Mouse (Mus musculus) lung, embryonic 14.5 days (tissue): Measurements from ENCODE around the gene Sbk1. TPM values are rescaled to one million over a fixed set of nuclear protein-coding genes. Genes with fewer than 3 reads are reported as not detected.
A peak's percentile ranks its signal among the peaks of the same experiment; 100 is the strongest.

Experiments used
- ATAC-seq: fragments of 200-750 bp; cut with Nextera tagmentation; 2 replicates; pipeline ENCODE4 v1.8.0; 2017; ENCODE audit warnings: mild to moderate bottlenecking, moderate TSS enrichment, moderate library complexity; ENCODE audit not compliant: insufficient read depth
- DNase-seq: peaks from one replicate; pipeline ENCODE4 v3.0.0-alpha.2; 2015
- H3K27ac ChIP-seq: fragments of 300-500 bp; sonication (generic); 2 replicates; pipeline ENCODE4 v1.5.1; 2014; ENCODE audit warnings: low read depth, mild to moderate bottlenecking, moderate library complexity
- H3K27me3 ChIP-seq: fragments of 300-500 bp; sonication (generic); 2 replicates; pipeline ENCODE4 v1.6.1; 2014; ENCODE audit warnings: low read length, control low read depth; ENCODE audit not compliant: insufficient read depth
- H3K36me3 ChIP-seq: fragments of 300-500 bp; sonication (generic); 2 replicates; pipeline ENCODE4 v1.6.1; 2014; ENCODE audit warnings: control low read depth; ENCODE audit not compliant: insufficient read depth
- H3K4me1 ChIP-seq: fragments of 300-500 bp; sonication (generic); 2 replicates; pipeline ENCODE4 v1.6.1; 2014; ENCODE audit warnings: antibody characterized with exemption, control low read depth; ENCODE audit not compliant: insufficient read depth
- H3K4me2 ChIP-seq: fragments of 300-500 bp; sonication (generic); 2 replicates; pipeline ENCODE4 v1.6.1; 2014; ENCODE audit warnings: mild to moderate bottlenecking
- H3K4me3 ChIP-seq: fragments of 300-500 bp; sonication (generic); 2 replicates; pipeline ENCODE4 v1.5.1; 2014; ENCODE audit warnings: low read depth, low read length
- H3K9ac ChIP-seq: fragments of 300-500 bp; sonication (generic); 2 replicates; pipeline ENCODE4 v1.6.1; 2014
- H3K9me3 ChIP-seq: fragments of 300-500 bp; sonication (generic); 2 replicates; pipeline ENCODE4 v1.6.1; 2016; ENCODE audit warnings: low read depth, low read length, control low read depth
- CTCF ChIP-seq: IDR thresholded peaks from 2 replicates; pipeline ENCODE4 v1.5.1; 2016; ENCODE audit warnings: antibody characterized with exemption, low read depth
- WGBS: fragments of 180-500 bp; shearing (Covaris S2); extraction: QIAGEN DNeasy Blood & Tissue Kit; methylation state at CpG from one replicate; pipeline ENCODE4 v1.1.7; 2014; 5-methylcytosine and 5-hydroxymethylcytosine counted together
- polyA plus RNA-seq: library from polyadenylated mRNA; unstranded; fragments of >200 nt; fragmentation: Nextera tagmentation; extraction: Ambion mirVana; gene quantifications from 2 replicates; pipeline ENCODE4 v1.2.1, GENCODE M21; 2014

Sbk1 gene
- polyA plus RNA-seq, 1 experiment from 2014 or later = 57.0 TPM

GRCm38 (mm10) chr7:126236083-126236793 lies 36.2 kb upstream of the Sbk1 start:
- H3K36me3 ChIP-seq = no peaks in the 10 kb centered on the region
- TF ChIP-seq CTCF = no peak
- no peak overlapping the region for H3K9ac ChIP-seq
- H3K27ac ChIP-seq = no peak overlapping the region
- 39% methylated on average over 11 of the region's 11 CpGs for WGBS
- DNase-seq = no peak
- H3K4me2 ChIP-seq = no peak overlapping the region
- no peaks in the 10 kb centered on the region for H3K9me3 ChIP-seq
- H3K27me3 ChIP-seq = no peaks in the 10 kb centered on the region
- no peak for ATAC-seq
- no peak overlapping the region for H3K4me3 ChIP-seq
- H3K4me1 ChIP-seq = no peaks in the 10 kb centered on the region

GRCm38 (mm10) chr7:126236794-126237192 lies 35.6 kb upstream of the Sbk1 start:
- Histone ChIP-seq H3K4me1 (no peaks in the 10 kb centered on the region), H3K4me3 (no peak overlapping the region), H3K27ac (no peak overlapping the region), H3K36me3 (no peaks in the 10 kb centered on the region), H3K4me2 (no peak overlapping the region), H3K27me3 (no peaks in the 10 kb centered on the region), H3K9ac (no peak overlapping the region), H3K9me3 (no peaks in the 10 kb centered on the region)
- TF ChIP-seq CTCF = no peak
- WGBS = 38% methylated on average over 5 of the region's 5 CpGs
- ATAC-seq (no peak), DNase-seq (no peak)

- no peaks in the 10 kb centered on the region for H3K36me3 ChIP-seq
- H3K27me3 ChIP-seq = no peaks in the 10 kb centered on the region
- TF ChIP-seq CTCF = no peak
- H3K9me3 ChIP-seq = no peaks in the 10 kb centered on the region
- H3K27ac ChIP-seq = no peak overlapping the region
- no peak overlapping the region for H3K4me2 ChIP-seq
- DNase-seq (no peak), ATAC-seq (no peak)
- no peaks in the 10 kb centered on the region for H3K4me1 ChIP-seq
- 77% methylated on average over 14 of the region's 14 CpGs for WGBS
- no peak overlapping the region for H3K9ac ChIP-seq
- H3K4me3 ChIP-seq = no peak overlapping the region
These were observed 31.5 kb upstream of the Sbk1 start for GRCm38 (mm10) chr7:126240814-126241360.

GRCm38 (mm10) chr7:126244168-126244750 lies 28.2 kb upstream of the Sbk1 start:
- H3K4me3 ChIP-seq = no peak overlapping the region
- H3K27me3 ChIP-seq = peaks cover 7% of the 10 kb centered on the region; the same call in 1 of the 2 replicates
- no peak overlapping the region for H3K27ac ChIP-seq
- no peak for ATAC-seq
- H3K36me3 ChIP-seq = no peaks in the 10 kb centered on the region
- no peaks in the 10 kb centered on the region for H3K9me3 ChIP-seq
- H3K9ac ChIP-seq = no peak overlapping the region
- H3K4me2 ChIP-seq = no peak overlapping the region
- H3K4me1 ChIP-seq = 0 out of 2 replicates have a peak, but pooled peaks cover 2% of the 10 kb centered on the region
- 61% methylated on average over 6 of the region's 6 CpGs for WGBS
- TF ChIP-seq CTCF = no peak
- no peak for DNase-seq

- Histone ChIP-seq H3K36me3 (no peaks in the 10 kb centered on the region), H3K27ac (no peak overlapping the region), H3K9ac (no peak overlapping the region), H3K4me3 (no peak overlapping the region), H3K4me2 (peak overlapping the region; percentile 29; the same call in 1 of the 2 replicates), H3K27me3 (peaks cover 11% of the 10 kb centered on the region; the same call in 1 of the 2 replicates), H3K9me3 (no peaks in the 10 kb centered on the region), H3K4me1 (0 out of 2 replicates have a peak, but pooled peaks cover 2% of the 10 kb centered on the region)
- peak; percentile 49; the same call in 1 of the 2 replicates for ATAC-seq
- peak; percentile 35 for DNase-seq
- TF ChIP-seq CTCF = no peak
- WGBS = 2% methylated on average over 6 of the region's 6 CpGs
These were observed 24.3 kb upstream of the Sbk1 start for GRCm38 (mm10) chr7:126248088-126248487.

GRCm38 (mm10) chr7:126248641-126249141 lies 23.7 kb upstream of the Sbk1 start:
- TF ChIP-seq CTCF = no peak
- Histone ChIP-seq H3K9ac (no peak overlapping the region), H3K36me3 (no peaks in the 10 kb centered on the region), H3K27ac (no peak overlapping the region), H3K9me3 (no peaks in the 10 kb centered on the region), H3K27me3 (peaks cover 11% of the 10 kb centered on the region; the same call in 1 of the 2 replicates), H3K4me2 (peak overlapping the region; percentile 29; the same call in 1 of the 2 replicates), H3K4me1 (0 out of 2 replicates have a peak, but pooled peaks cover 2% of the 10 kb centered on the region), H3K4me3 (no peak overlapping the region)
- ATAC-seq (no peak), DNase-seq (no peak)
- WGBS = 33% methylated on average over 17 of the region's 17 CpGs

GRCm38 (mm10) chr7:126249146-126249545 lies 23.3 kb upstream of the Sbk1 start:
- Histone ChIP-seq H3K36me3 (no peaks in the 10 kb centered on the region), H3K4me1 (0 out of 2 replicates have a peak, but pooled peaks cover 2% of the 10 kb centered on the region), H3K9me3 (no peaks in the 10 kb centered on the region), H3K4me3 (no peak overlapping the region), H3K27me3 (peaks cover 11% of the 10 kb centered on the region; the same call in 1 of the 2 replicates), H3K4me2 (no peak overlapping the region), H3K27ac (no peak overlapping the region), H3K9ac (no peak overlapping the region)
- ATAC-seq (no peak), DNase-seq (no peak)
- WGBS = 69% methylated on average over 5 of the region's 5 CpGs
- TF ChIP-seq CTCF = no peak
